Mouse (Mus musculus): Measurements from ENCODE around the gene Emp3. TPM values are rescaled to one million over a fixed set of nuclear protein-coding genes. Genes with fewer than 3 reads are reported as not detected.
A peak's percentile ranks its signal among the peaks of the same experiment; 100 is the strongest.
"Not testable (repeated sequence)": the region's sequence is repeated elsewhere in the genome, so short reads cannot be mapped to it uniquely, and the experiment has no call there.

Gene Emp3
- polyA plus RNA-seq (2014; fragmentation: Nextera tagmentation; extraction: Ambion mirVana) = 263 and 295 TPM in 2 replicates

- Histone ChIP-seq H3K27me3 (ENCODE audit: control insufficient read depth, insufficient read depth, low read length) (no peaks in the 10 kb centered on the region), H3K9ac (replicated peaks; ENCODE audit: low read depth, low read length) (peak within 1 kb of the TSS; percentile 63), H3K4me2 (replicated peaks; ENCODE audit: low read depth, low read length) (peak within 1 kb of the TSS; percentile 76), H3K9me3 (ENCODE audit: control insufficient read depth, low read depth, low read length) (no peaks in the 10 kb centered on the region), H3K27ac (ENCODE audit: low read length) (peak within 1 kb of the TSS; percentile 96), H3K36me3 (ENCODE audit: control insufficient read depth, insufficient read depth, low read length) (peaks cover 10% of the 10 kb centered on the region; the same call in 1 of the 2 replicates), H3K4me1 (ENCODE audit: control insufficient read depth, insufficient read depth, low read length) (peaks cover 55% of the 10 kb centered on the region), H3K4me3 (ENCODE audit: low read depth, low read length) (peak within 1 kb of the TSS; percentile 53)
- WGBS = 12% methylated on average over 9 of the region's 9 CpGs
- no peak for ATAC-seq (ENCODE audit: insufficient number of reproducible peaks, insufficient read depth, low FRiP score, low read depth)
Measured at GRCm38 (mm10) chr7:45921242-45921621, at the start of gene Emp3. Emp3 (minus strand) TSS chr7:45921404.

GRCm38 (mm10) chr7:45956611-45957010 lies 35.4 kb upstream of the Emp3 start:
- WGBS = 58% methylated on average over 4 of the region's 4 CpGs
- Histone ChIP-seq H3K27ac (ENCODE audit: low read length) (no peak overlapping the region), H3K4me3 (ENCODE audit: low read depth, low read length) (no peak overlapping the region), H3K4me1 (ENCODE audit: control insufficient read depth, insufficient read depth, low read length) (no peaks in the 10 kb centered on the region), H3K9ac (replicated peaks; ENCODE audit: low read depth, low read length) (no peak overlapping the region), H3K27me3 (ENCODE audit: control insufficient read depth, insufficient read depth, low read length) (no peaks in the 10 kb centered on the region), H3K4me2 (replicated peaks; ENCODE audit: low read depth, low read length) (no peak overlapping the region), H3K9me3 (ENCODE audit: control insufficient read depth, low read depth, low read length) (no peaks in the 10 kb centered on the region), H3K36me3 (ENCODE audit: control insufficient read depth, insufficient read depth, low read length) (no peaks in the 10 kb centered on the region)
- no peak for ATAC-seq (ENCODE audit: insufficient number of reproducible peaks, insufficient read depth, low FRiP score, low read depth)

DNA sequence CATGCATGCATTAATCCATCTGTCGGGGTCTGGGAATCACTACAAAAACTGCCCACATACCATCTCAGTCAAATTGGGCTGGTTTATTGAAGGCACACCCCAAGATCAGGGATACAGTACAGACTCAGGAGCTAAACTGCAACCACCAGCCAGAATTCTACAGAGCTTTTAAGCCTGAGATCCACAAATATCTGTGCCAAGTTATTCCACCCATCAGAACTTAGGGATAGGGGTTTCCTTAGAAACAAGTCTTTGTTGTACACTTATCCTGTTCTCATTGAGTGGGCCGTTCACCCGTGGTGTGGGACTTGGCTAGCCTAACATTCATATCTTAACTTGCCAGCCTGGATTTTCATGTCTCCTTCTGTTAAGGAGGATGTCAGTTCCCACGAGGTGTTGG lies 27.9 kb upstream of the Emp3 start:
- WGBS = 79% methylated on average over 4 of the region's 4 CpGs
- Histone ChIP-seq H3K27ac (ENCODE audit: low read length) (no peak overlapping the region), H3K4me3 (ENCODE audit: low read depth, low read length) (no peak overlapping the region), H3K4me2 (replicated peaks; ENCODE audit: low read depth, low read length) (no peak overlapping the region), H3K4me1 (ENCODE audit: control insufficient read depth, insufficient read depth, low read length) (no peaks in the 10 kb centered on the region), H3K9me3 (ENCODE audit: control insufficient read depth, low read depth, low read length) (no peaks in the 10 kb centered on the region), H3K36me3 (ENCODE audit: control insufficient read depth, insufficient read depth, low read length) (no peaks in the 10 kb centered on the region), H3K27me3 (ENCODE audit: control insufficient read depth, insufficient read depth, low read length) (no peaks in the 10 kb centered on the region), H3K9ac (replicated peaks; ENCODE audit: low read depth, low read length) (no peak overlapping the region)
- no peak for ATAC-seq (ENCODE audit: insufficient number of reproducible peaks, insufficient read depth, low FRiP score, low read depth)

GRCm38 (mm10) chr7:45943280-45943679 lies 22.1 kb upstream of the Emp3 start:
- H3K4me1 ChIP-seq (ENCODE audit: control insufficient read depth, insufficient read depth, low read length); H3K36me3 ChIP-seq (ENCODE audit: control insufficient read depth, insufficient read depth, low read length); H3K9me3 ChIP-seq (ENCODE audit: control insufficient read depth, low read depth, low read length); ATAC-seq (ENCODE audit: insufficient number of reproducible peaks, insufficient read depth, low FRiP score, low read depth); H3K4me2 ChIP-seq (replicated peaks; ENCODE audit: low read depth, low read length); H3K4me3 ChIP-seq (ENCODE audit: low read depth, low read length); H3K27me3 ChIP-seq (ENCODE audit: control insufficient read depth, insufficient read depth, low read length); H3K9ac ChIP-seq (replicated peaks; ENCODE audit: low read depth, low read length); H3K27ac ChIP-seq (ENCODE audit: low read length): not testable (repeated sequence)
- WGBS = 80% methylated on average over 1 of the region's 1 CpGs

- Histone ChIP-seq H3K4me3 (ENCODE audit: low read depth, low read length) (no peak overlapping the region), H3K9ac (replicated peaks; ENCODE audit: low read depth, low read length) (no peak overlapping the region), H3K27ac (ENCODE audit: low read length) (no peak overlapping the region), H3K27me3 (ENCODE audit: control insufficient read depth, insufficient read depth, low read length) (no peaks in the 10 kb centered on the region), H3K4me2 (replicated peaks; ENCODE audit: low read depth, low read length) (no peak overlapping the region), H3K4me1 (ENCODE audit: control insufficient read depth, insufficient read depth, low read length) (no peaks in the 10 kb centered on the region), H3K9me3 (ENCODE audit: control insufficient read depth, low read depth, low read length) (no peaks in the 10 kb centered on the region), H3K36me3 (ENCODE audit: control insufficient read depth, insufficient read depth, low read length) (no peaks in the 10 kb centered on the region)
- ATAC-seq (ENCODE audit: insufficient number of reproducible peaks, insufficient read depth, low FRiP score, low read depth) = no peak
- WGBS = 87% methylated on average over 9 of the region's 9 CpGs
Measured at GRCm38 (mm10) chr7:45941986-45942385, 20.8 kb upstream of the Emp3 start.

- ATAC-seq (ENCODE audit: insufficient number of reproducible peaks, insufficient read depth, low FRiP score, low read depth) = no peak
- no peaks in the 10 kb centered on the region for H3K4me1 ChIP-seq (ENCODE audit: control insufficient read depth, insufficient read depth, low read length)
- no peak overlapping the region for H3K9ac ChIP-seq (replicated peaks; ENCODE audit: low read depth, low read length)
- H3K27ac ChIP-seq (ENCODE audit: low read length) = no peak overlapping the region
- H3K4me2 ChIP-seq (replicated peaks; ENCODE audit: low read depth, low read length) = no peak overlapping the region
- H3K4me3 ChIP-seq (ENCODE audit: low read depth, low read length) = no peak overlapping the region
- H3K36me3 ChIP-seq (ENCODE audit: control insufficient read depth, insufficient read depth, low read length) = no peaks in the 10 kb centered on the region
- no peaks in the 10 kb centered on the region for H3K27me3 ChIP-seq (ENCODE audit: control insufficient read depth, insufficient read depth, low read length)
- 44% methylated on average over 2 of the region's 2 CpGs for WGBS
- no peaks in the 10 kb centered on the region for H3K9me3 ChIP-seq (ENCODE audit: control insufficient read depth, low read depth, low read length)
Measured at GRCm38 (mm10) chr7:45939836-45940235, 18.6 kb upstream of the Emp3 start.

DNA sequence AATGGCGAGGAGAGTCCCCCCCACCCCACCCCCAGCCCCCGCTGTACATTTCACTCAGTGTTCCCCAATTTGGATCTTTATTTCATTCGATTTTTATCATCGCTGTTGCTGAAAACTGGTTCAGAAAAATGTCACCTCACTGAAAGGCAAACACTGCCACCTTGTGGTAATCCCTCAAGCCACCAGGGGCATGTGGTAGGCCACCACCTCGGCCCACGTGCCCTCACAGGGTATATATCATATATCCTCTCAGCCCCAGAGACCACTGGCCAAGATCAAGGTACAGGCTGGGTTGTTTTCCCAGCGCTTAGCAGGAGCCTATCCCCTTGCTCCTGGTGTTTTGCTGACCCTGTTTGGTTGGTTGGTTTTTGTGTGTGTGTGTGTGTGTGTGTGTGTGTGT lies 13.9 kb upstream of the Emp3 start:
- Histone ChIP-seq H3K9ac (replicated peaks; ENCODE audit: low read depth, low read length) (no peak overlapping the region), H3K4me1 (ENCODE audit: control insufficient read depth, insufficient read depth, low read length) (no peaks in the 10 kb centered on the region), H3K4me2 (replicated peaks; ENCODE audit: low read depth, low read length) (no peak overlapping the region), H3K27ac (ENCODE audit: low read length) (no peak overlapping the region), H3K9me3 (ENCODE audit: control insufficient read depth, low read depth, low read length) (0 out of 2 replicates have a peak, but pooled peaks cover 4% of the 10 kb centered on the region), H3K36me3 (ENCODE audit: control insufficient read depth, insufficient read depth, low read length) (no peaks in the 10 kb centered on the region), H3K27me3 (ENCODE audit: control insufficient read depth, insufficient read depth, low read length) (no peaks in the 10 kb centered on the region), H3K4me3 (ENCODE audit: low read depth, low read length) (no peak overlapping the region)
- no peak for ATAC-seq (ENCODE audit: insufficient number of reproducible peaks, insufficient read depth, low FRiP score, low read depth)
- WGBS = 30% methylated on average over 7 of the region's 7 CpGs

GRCm38 (mm10) chr7:45933766-45934165 lies 12.6 kb upstream of the Emp3 start:
- not testable (repeated sequence) for H3K36me3 ChIP-seq (ENCODE audit: control insufficient read depth, insufficient read depth, low read length); H3K4me1 ChIP-seq (ENCODE audit: control insufficient read depth, insufficient read depth, low read length); H3K4me3 ChIP-seq (ENCODE audit: low read depth, low read length); ATAC-seq (ENCODE audit: insufficient number of reproducible peaks, insufficient read depth, low FRiP score, low read depth); H3K27ac ChIP-seq (ENCODE audit: low read length); H3K4me2 ChIP-seq (replicated peaks; ENCODE audit: low read depth, low read length); H3K9ac ChIP-seq (replicated peaks; ENCODE audit: low read depth, low read length); H3K27me3 ChIP-seq (ENCODE audit: control insufficient read depth, insufficient read depth, low read length); H3K9me3 ChIP-seq (ENCODE audit: control insufficient read depth, low read depth, low read length)
- 92% methylated on average over 12 of the region's 12 CpGs for WGBS

DNA sequence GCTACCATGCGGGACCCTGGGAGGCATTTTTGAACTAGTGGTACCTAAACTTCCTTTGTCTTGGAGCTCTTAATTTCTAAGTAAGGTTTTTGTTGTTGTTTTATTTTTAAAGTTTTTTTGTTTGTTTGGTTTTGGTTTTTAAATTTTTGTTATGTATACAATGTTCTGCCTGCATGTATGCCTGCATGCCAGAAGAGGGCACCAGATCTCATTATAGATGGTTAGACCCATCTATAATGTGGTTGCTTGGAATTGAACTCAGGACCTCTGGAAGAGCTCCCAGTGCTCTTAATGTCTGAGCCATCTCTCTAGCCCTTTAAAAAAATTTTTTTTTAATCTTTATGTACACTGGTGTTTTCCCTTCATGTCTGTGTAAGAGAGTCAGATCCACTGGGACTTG lies 8.5 kb upstream of the Emp3 start:
- Histone ChIP-seq H3K36me3 (ENCODE audit: control insufficient read depth, insufficient read depth, low read length) (no peaks in the 10 kb centered on the region), H3K9me3 (ENCODE audit: control insufficient read depth, low read depth, low read length) (0 out of 2 replicates have a peak, but pooled peaks cover 4% of the 10 kb centered on the region), H3K27ac (ENCODE audit: low read length) (no peak overlapping the region), H3K9ac (replicated peaks; ENCODE audit: low read depth, low read length) (no peak overlapping the region), H3K4me3 (ENCODE audit: low read depth, low read length) (no peak overlapping the region), H3K4me1 (ENCODE audit: control insufficient read depth, insufficient read depth, low read length) (no peaks in the 10 kb centered on the region), H3K4me2 (replicated peaks; ENCODE audit: low read depth, low read length) (no peak overlapping the region), H3K27me3 (ENCODE audit: control insufficient read depth, insufficient read depth, low read length) (no peaks in the 10 kb centered on the region)
- 94% methylated on average over 1 of the region's 1 CpGs for WGBS
- ATAC-seq (ENCODE audit: insufficient number of reproducible peaks, insufficient read depth, low FRiP score, low read depth) = no peak
